Mouse (Mus musculus): ENCODE measurements around the gene Actn4.

Gene Actn4

GRCm38 (mm10) chr7:28959505-28960045 lies 2.6 kb downstream of the Actn4 start:
- no peak for TF ChIP-seq GATA4 (IDR thresholded peaks at IDR 0.05; ENCODE audit: insufficient replicate concordance, low read length)

- no peak for TF ChIP-seq GATA4 (IDR thresholded peaks at IDR 0.05; ENCODE audit: insufficient replicate concordance, low read length)
These were observed 3.4 kb downstream of the Actn4 start for GRCm38 (mm10) chr7:28958770-28959169.

- TF ChIP-seq GATA4 (IDR thresholded peaks at IDR 0.05; ENCODE audit: insufficient replicate concordance, low read length) = no peak
These were observed 4.0 kb downstream of the Actn4 start for GRCm38 (mm10) chr7:28957997-28958725.

GRCm38 (mm10) chr7:28957286-28957685 lies 4.9 kb downstream of the Actn4 start:
- TF ChIP-seq GATA4 (IDR thresholded peaks at IDR 0.05; ENCODE audit: insufficient replicate concordance, low read length) = no peak

- TF ChIP-seq GATA4 (IDR thresholded peaks at IDR 0.05; ENCODE audit: insufficient replicate concordance, low read length) = no peak
These were observed 5.9 kb downstream of the Actn4 start for GRCm38 (mm10) chr7:28956270-28956669.

- TF ChIP-seq GATA4 (IDR thresholded peaks at IDR 0.05; ENCODE audit: insufficient replicate concordance, low read length) = no peak
These were observed 6.7 kb downstream of the Actn4 start for GRCm38 (mm10) chr7:28955295-28955897.

GRCm38 (mm10) chr7:28954773-28955172 lies 7.4 kb downstream of the Actn4 start:
- no peak for TF ChIP-seq GATA4 (IDR thresholded peaks at IDR 0.05; ENCODE audit: insufficient replicate concordance, low read length)

GRCm38 (mm10) chr7:28953476-28954376 lies 8.4 kb downstream of the Actn4 start:
- TF ChIP-seq GATA4 (IDR thresholded peaks at IDR 0.05; ENCODE audit: insufficient replicate concordance, low read length) = no peak

GRCm38 (mm10) chr7:28952786-28953185 lies 9.4 kb downstream of the Actn4 start:
- TF ChIP-seq GATA4 (IDR thresholded peaks at IDR 0.05; ENCODE audit: insufficient replicate concordance, low read length) = no peak

- TF ChIP-seq GATA4 (IDR thresholded peaks at IDR 0.05; ENCODE audit: insufficient replicate concordance, low read length) = no peak
These were observed 10.4 kb downstream of the Actn4 start for GRCm38 (mm10) chr7:28951764-28952163.

GRCm38 (mm10) chr7:28950346-28951037 lies 11.6 kb downstream of the Actn4 start:
- TF ChIP-seq GATA4 (IDR thresholded peaks at IDR 0.05; ENCODE audit: insufficient replicate concordance, low read length) = no peak

- TF ChIP-seq GATA4 (IDR thresholded peaks at IDR 0.05; ENCODE audit: insufficient replicate concordance, low read length) = no peak
These were observed 12.8 kb downstream of the Actn4 start for GRCm38 (mm10) chr7:28949298-28949697.

- no peak for TF ChIP-seq GATA4 (IDR thresholded peaks at IDR 0.05; ENCODE audit: insufficient replicate concordance, low read length)
These were observed 13.4 kb downstream of the Actn4 start for GRCm38 (mm10) chr7:28948746-28949145.

- no peak for TF ChIP-seq GATA4 (IDR thresholded peaks at IDR 0.05; ENCODE audit: insufficient replicate concordance, low read length)
These were observed 15.9 kb downstream of the Actn4 start for GRCm38 (mm10) chr7:28946271-28946610.
